Mouse (Mus musculus): ENCODE results near the gene Pax6.

GRCm38 (mm10) chr2:105677434-105678105 lies 8.9 kb downstream of the Pax6 start:
- TF ChIP-seq CTCF (IDR thresholded peaks at IDR 0.05; ENCODE audit: borderline replicate concordance, extremely low read depth, insufficient read depth, insufficient read length) = no peak
- TF ChIP-seq POLR2A (IDR thresholded peaks at IDR 0.05; ENCODE audit: borderline replicate concordance, extremely low read depth, insufficient read depth, insufficient read length, poor library complexity, severe bottlenecking) = no peak

Measured in brain, embryonic 14.5 days (tissue).